Mouse (Mus musculus) liver, postnatal 0 days (tissue): ENCODE data around the gene Pcbp3. TPM values are rescaled to one million over a fixed set of nuclear protein-coding genes. Genes with fewer than 3 reads are reported as not detected.
A peak's percentile ranks its signal among the peaks of the same experiment; 100 is the strongest.

Experiments used
- ATAC-seq: fragments of 200-750 bp; cut with Nextera tagmentation; 2 replicates; pipeline ENCODE4 v1.8.0; 2017; ENCODE audit warnings: mild to moderate bottlenecking, moderate library complexity
- DNase-seq: peaks from one replicate; pipeline ENCODE4 v3.0.0-alpha.2; 2016
- H3K27ac ChIP-seq: fragments of 300-500 bp; sonication (generic); 2 replicates; pipeline ENCODE4 v1.5.1; 2014; ENCODE audit warnings: antibody characterized with exemption, moderate library complexity, mild to moderate bottlenecking, low read depth
- H3K27me3 ChIP-seq: fragments of 300-500 bp; sonication (generic); 2 replicates; pipeline ENCODE4 v1.6.1; 2014; ENCODE audit warnings: low read length, control low read depth, mixed read lengths; ENCODE audit not compliant: insufficient read depth
- H3K36me3 ChIP-seq: fragments of 300-500 bp; sonication (generic); replicated peaks from 2 replicates; pipeline ENCODE4 v1.6.1; 2014; ENCODE audit warnings: mild to moderate bottlenecking, control low read depth, low read length, moderate library complexity, mixed read lengths; ENCODE audit not compliant: insufficient read depth
- H3K4me1 ChIP-seq: fragments of 300-500 bp; sonication (generic); 2 replicates; pipeline ENCODE4 v1.6.1; 2014; ENCODE audit warnings: antibody characterized with exemption, mild to moderate bottlenecking, control low read depth; ENCODE audit not compliant: insufficient read depth
- H3K4me2 ChIP-seq: fragments of 300-500 bp; sonication (generic); 2 replicates; pipeline ENCODE4 v1.6.1; 2014; ENCODE audit warnings: low read depth, mild to moderate bottlenecking, low read length, moderate library complexity, mixed read lengths
- H3K4me3 ChIP-seq: fragments of 300-500 bp; sonication (generic); 2 replicates; pipeline ENCODE4 v1.5.1; 2014; ENCODE audit warnings: low read depth, low read length
- H3K9ac ChIP-seq: fragments of 300-500 bp; sonication (generic); replicated peaks from 2 replicates; pipeline ENCODE4 v1.6.1; 2014; ENCODE audit warnings: mild to moderate bottlenecking, moderate library complexity
- H3K9me3 ChIP-seq: fragments of 300-500 bp; sonication (generic); 2 replicates; pipeline ENCODE4 v1.6.1; 2016; ENCODE audit warnings: mild to moderate bottlenecking, control low read depth, low read length, mixed read lengths
- CTCF ChIP-seq: sonication (generic); IDR thresholded peaks from 2 replicates; pipeline ENCODE4 v1.5.1; 2016; ENCODE audit warnings: antibody characterized with exemption, low read depth
- EP300 ChIP-seq: IDR thresholded peaks from 2 replicates; pipeline ENCODE4 v1.6.1; 2016; ENCODE audit warnings: antibody characterized with exemption, low read depth, mild to moderate bottlenecking
- WGBS: fragments of 180-500 bp; shearing (Covaris S2); extraction: QIAGEN DNeasy Blood & Tissue Kit; methylation state at CpG from one replicate; pipeline ENCODE4 v1.1.7; 2014; ENCODE audit not compliant: insufficient replicate concordance; 5-methylcytosine and 5-hydroxymethylcytosine counted together
- polyA plus RNA-seq: library from polyadenylated mRNA; unstranded; fragments of >200 nt; fragmentation: Nextera tagmentation; extraction: Ambion mirVana; gene quantifications from 2 replicates; pipeline ENCODE4 v1.2.1, GENCODE M21; 2015

Gene Pcbp3
- polyA plus RNA-seq, 1 experiment from 2014 or later = 2.9 TPM

DNA sequence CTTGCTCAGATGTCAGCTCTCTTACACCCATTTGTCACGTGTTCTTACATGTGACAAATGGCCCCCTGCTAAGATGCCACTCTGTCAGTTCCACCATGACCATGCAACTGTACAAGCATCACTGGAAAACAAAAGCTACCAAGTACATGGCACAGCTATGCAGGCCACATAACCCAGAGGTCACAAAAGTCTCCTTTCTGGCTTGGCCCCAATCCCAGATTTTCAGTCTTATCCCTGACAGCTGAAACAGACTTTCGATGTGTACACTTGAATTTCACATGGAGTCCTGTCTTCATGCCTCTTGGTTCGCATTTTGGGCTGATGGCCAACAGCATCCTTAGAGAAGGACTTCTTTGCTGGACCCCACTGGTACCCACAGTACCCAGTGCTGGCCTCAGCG lies 116.8 kb downstream of the Pcbp3 start:
- Histone ChIP-seq H3K27ac (no peak overlapping the region), H3K27me3 (no peaks in the 10 kb centered on the region), H3K4me1 (no peaks in the 10 kb centered on the region), H3K9me3 (no peaks in the 10 kb centered on the region), H3K9ac (no peak overlapping the region), H3K4me3 (no peak overlapping the region), H3K36me3 (no peaks in the 10 kb centered on the region), H3K4me2 (no peak overlapping the region)
- DNase-seq (no peak), ATAC-seq (no peak)
- TF ChIP-seq CTCF = no peak
- no peak for TF ChIP-seq EP300
- 72% methylated on average over 4 of the region's 4 CpGs for WGBS

DNA sequence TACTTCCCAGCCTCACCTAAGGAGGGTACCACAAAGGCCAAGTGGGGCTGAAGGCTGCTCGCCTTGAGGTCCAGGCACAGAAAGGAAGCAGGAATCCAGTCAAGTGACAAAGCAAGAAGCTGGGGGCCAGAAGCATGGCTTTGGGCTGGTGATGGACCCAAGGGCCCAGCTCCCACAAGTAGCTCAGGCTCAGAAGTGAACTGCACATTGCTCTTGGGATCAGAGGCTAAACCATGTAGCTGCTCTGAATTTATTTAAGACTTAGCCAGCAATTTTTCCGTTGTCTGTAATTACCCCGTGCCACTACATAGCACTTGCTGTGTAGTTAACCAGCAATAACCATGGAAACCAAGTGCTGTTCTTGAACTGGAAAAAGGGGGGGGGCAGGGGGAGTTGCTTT lies 117.3 kb downstream of the Pcbp3 start:
- DNase-seq (no peak), ATAC-seq (no peak)
- no peaks in the 10 kb centered on the region for H3K9me3 ChIP-seq
- no peaks in the 10 kb centered on the region for H3K27me3 ChIP-seq
- no peak overlapping the region for H3K4me3 ChIP-seq
- no peaks in the 10 kb centered on the region for H3K36me3 ChIP-seq
- WGBS = 84% methylated on average over 3 of the region's 3 CpGs
- no peak overlapping the region for H3K9ac ChIP-seq
- H3K27ac ChIP-seq = no peak overlapping the region
- no peak for TF ChIP-seq CTCF
- TF ChIP-seq EP300 = no peak
- no peaks in the 10 kb centered on the region for H3K4me1 ChIP-seq
- H3K4me2 ChIP-seq = no peak overlapping the region

- DNase-seq = no peak
- TF ChIP-seq CTCF (no peak), EP300 (no peak)
- no peaks in the 10 kb centered on the region for H3K36me3 ChIP-seq
- no peaks in the 10 kb centered on the region for H3K27me3 ChIP-seq
- H3K27ac ChIP-seq = no peak overlapping the region
- no peak overlapping the region for H3K4me3 ChIP-seq
- no peaks in the 10 kb centered on the region for H3K4me1 ChIP-seq
- WGBS = 68% methylated on average over 3 of the region's 3 CpGs
- no peak overlapping the region for H3K4me2 ChIP-seq
- no peak for ATAC-seq
- no peak overlapping the region for H3K9ac ChIP-seq
- H3K9me3 ChIP-seq = no peaks in the 10 kb centered on the region
Measured at GRCm38 (mm10) chr10:76842087-76842486, 119.6 kb downstream of the Pcbp3 start.

GRCm38 (mm10) chr10:76841220-76841619 lies 120.5 kb downstream of the Pcbp3 start:
- no peak overlapping the region for H3K9ac ChIP-seq
- no peak for DNase-seq
- no peak overlapping the region for H3K4me3 ChIP-seq
- no peak overlapping the region for H3K4me2 ChIP-seq
- H3K36me3 ChIP-seq = no peaks in the 10 kb centered on the region
- no peaks in the 10 kb centered on the region for H3K4me1 ChIP-seq
- H3K27ac ChIP-seq = no peak overlapping the region
- 65% methylated on average over 1 of the region's 1 CpGs for WGBS
- no peaks in the 10 kb centered on the region for H3K9me3 ChIP-seq
- no peak for TF ChIP-seq EP300
- TF ChIP-seq CTCF = no peak
- no peaks in the 10 kb centered on the region for H3K27me3 ChIP-seq
- ATAC-seq = no peak

- H3K9me3 ChIP-seq = no peaks in the 10 kb centered on the region
- ATAC-seq (no peak), DNase-seq (no peak)
- no peak for TF ChIP-seq EP300
- TF ChIP-seq CTCF = no peak
- no peaks in the 10 kb centered on the region for H3K36me3 ChIP-seq
- H3K27me3 ChIP-seq = no peaks in the 10 kb centered on the region
- 73% methylated on average over 5 of the region's 5 CpGs for WGBS
- no peak overlapping the region for H3K27ac ChIP-seq
- H3K4me3 ChIP-seq = no peak overlapping the region
- H3K9ac ChIP-seq = no peak overlapping the region
- no peak overlapping the region for H3K4me2 ChIP-seq
- no peaks in the 10 kb centered on the region for H3K4me1 ChIP-seq
Measured at GRCm38 (mm10) chr10:76840566-76840965, 121.1 kb downstream of the Pcbp3 start.

- Histone ChIP-seq H3K4me2 (no peak overlapping the region), H3K9ac (no peak overlapping the region), H3K27me3 (no peaks in the 10 kb centered on the region), H3K9me3 (no peaks in the 10 kb centered on the region), H3K4me3 (no peak overlapping the region), H3K4me1 (no peaks in the 10 kb centered on the region), H3K36me3 (no peaks in the 10 kb centered on the region), H3K27ac (no peak overlapping the region)
- WGBS = 52% methylated on average over 14 of the region's 14 CpGs
- peak; percentile 82 for DNase-seq
- peak; percentile 65 for ATAC-seq
- no peak for TF ChIP-seq EP300
- TF ChIP-seq CTCF = peak; percentile 99
Measured at GRCm38 (mm10) chr10:76835497-76836357, 126.0 kb downstream of the Pcbp3 start.
